Mouse (Mus musculus): ENCODE data around the gene Myo1a. TPM values are rescaled to one million over a fixed set of nuclear protein-coding genes. Genes with fewer than 3 reads are reported as not detected.

Myo1a gene
- total RNA-seq, 2 experiments from 2014 or later, result 1.2 to 1.4 TPM

DNA sequence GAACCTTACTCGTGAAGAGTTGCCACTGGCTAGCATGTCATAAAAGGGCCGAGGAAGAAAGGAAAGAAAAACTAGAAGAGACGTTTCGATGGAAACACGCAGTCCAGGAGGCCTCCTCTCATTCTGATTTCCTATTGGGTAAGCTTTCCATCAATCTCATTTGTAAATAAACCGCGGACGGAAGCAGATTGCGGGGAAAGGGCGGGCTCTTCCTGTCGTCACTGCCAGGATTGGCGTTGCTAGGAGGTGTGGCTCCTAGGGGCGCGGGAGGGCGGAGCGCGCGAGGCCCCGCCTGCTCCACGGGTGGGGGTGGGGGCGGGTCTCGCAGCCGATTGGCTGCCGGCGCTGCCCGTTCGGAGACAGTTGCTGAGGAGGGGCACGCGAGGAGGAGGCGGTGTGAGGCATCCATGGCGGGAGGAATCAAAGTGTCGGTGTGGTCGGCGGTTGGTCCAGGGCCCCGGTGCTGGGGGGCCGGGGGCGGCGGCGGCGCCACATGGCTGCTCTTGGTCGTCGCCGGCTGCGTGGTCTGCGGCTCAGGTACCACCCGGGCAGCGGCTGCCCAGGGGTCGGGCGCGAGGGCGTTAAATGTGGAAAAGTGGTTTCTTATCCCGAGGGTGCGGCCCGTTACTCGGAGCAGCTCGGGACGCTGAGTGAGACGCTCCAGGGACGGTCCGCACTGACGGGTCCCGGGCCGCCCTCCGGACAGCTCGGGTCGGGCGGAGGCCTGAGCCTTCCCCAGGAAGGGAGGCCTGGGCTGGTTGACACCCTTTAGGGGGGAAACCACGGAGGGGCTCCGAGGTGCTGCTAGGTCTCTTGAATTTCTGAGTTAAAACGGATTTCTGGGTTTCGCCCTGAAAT is 28.1 kb upstream of the Myo1a start:
- DNase-seq (ENCODE audit: extremely low spot score in 1 of 2, low spot score in 2 of 2), result peak; percentile 88 to 93
- Histone ChIP-seq H3K4me3 (peak overlapping the region; percentile 66), H3K27ac (peak overlapping the region; percentile 89)
- intact Hi-C loops (cut with DNase I), result loop anchor here (5.0 kb wide), 1 partner anchor 260 kb away; no protein-coding TSS in a partner anchor
- no peak for TF ChIP-seq CTCF (IDR thresholded peaks at IDR 0.05)

DNA sequence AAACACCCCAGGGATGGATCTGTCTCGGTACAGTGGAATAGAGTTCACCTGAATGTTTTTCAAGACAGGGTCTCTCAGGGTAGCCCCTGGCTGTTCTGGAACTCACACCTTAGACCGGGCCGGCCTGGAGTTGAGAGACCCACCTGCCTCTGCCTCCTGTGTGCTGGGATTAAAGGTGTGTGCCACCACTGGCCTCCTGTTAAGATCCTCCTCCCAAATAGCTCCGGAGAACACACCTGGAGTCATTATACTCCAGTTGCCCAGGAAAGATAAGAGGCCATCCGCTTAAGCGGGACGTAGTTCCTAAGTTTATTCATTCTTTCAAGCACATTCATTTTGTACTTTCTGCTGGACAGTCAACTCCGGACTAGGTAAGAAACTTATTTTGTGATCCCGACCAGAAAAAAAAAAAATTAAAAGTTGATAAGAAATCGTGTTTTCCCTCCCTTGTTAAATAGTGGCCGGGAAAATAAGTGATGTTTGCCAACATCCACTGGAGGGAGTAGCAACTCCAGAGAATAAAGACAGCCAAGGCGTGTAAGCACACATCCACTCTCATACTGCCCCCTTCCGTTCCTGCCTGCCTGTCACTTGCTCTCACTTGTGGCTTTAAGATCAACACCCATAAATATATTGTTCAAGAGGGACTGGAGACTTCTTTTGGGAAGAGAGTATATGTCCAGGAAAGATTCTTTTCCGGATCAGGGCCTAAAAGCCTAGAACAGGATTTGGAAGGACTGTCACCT is 27.2 kb upstream of the Myo1a start:
- Histone ChIP-seq H3K4me3 (peak overlapping the region; percentile 66), H3K27ac (no peak overlapping the region)
- intact Hi-C loops (cut with DNase I), result loop anchor here (2.0 to 5.0 kb wide), 2 partner anchors 59 to 260 kb away; no protein-coding TSS in a partner anchor
- peak; percentile 77 for TF ChIP-seq CTCF (IDR thresholded peaks at IDR 0.05)
- DNase-seq (ENCODE audit: extremely low spot score in 1 of 2, low spot score in 2 of 2), result peak in 1 of 2 experiments; percentile 51

DNA sequence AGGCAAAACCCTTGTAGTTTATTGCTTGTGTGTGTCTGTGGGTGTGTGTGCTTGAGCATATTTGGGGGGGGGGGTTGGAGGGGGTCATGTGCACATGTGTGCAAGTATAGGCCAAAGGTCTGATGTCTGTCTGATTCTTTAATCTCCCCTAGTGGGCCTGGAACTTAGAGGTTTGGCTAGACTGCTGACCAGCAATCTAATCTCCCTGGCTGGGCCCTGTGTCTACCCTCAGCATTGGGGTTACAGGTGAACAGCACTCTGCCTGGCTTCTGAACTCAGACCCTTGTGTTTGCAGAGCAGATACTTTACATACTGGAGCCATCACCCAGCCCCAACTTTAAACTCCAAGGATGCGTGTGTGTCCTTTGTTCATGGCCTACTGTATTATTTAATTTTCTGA is 25.8 kb upstream of the Myo1a start:
- H3K27ac ChIP-seq, result no peak overlapping the region
- no peak for DNase-seq (ENCODE audit: extremely low spot score in 1 of 2, low spot score in 2 of 2)
- no peak overlapping the region for H3K4me3 ChIP-seq
- TF ChIP-seq CTCF (IDR thresholded peaks at IDR 0.05), result no peak
- intact Hi-C loops (cut with DNase I), result loop anchor here (2.0 to 5.0 kb wide), 2 partner anchors 58 to 258 kb away; no protein-coding TSS in a partner anchor

DNA sequence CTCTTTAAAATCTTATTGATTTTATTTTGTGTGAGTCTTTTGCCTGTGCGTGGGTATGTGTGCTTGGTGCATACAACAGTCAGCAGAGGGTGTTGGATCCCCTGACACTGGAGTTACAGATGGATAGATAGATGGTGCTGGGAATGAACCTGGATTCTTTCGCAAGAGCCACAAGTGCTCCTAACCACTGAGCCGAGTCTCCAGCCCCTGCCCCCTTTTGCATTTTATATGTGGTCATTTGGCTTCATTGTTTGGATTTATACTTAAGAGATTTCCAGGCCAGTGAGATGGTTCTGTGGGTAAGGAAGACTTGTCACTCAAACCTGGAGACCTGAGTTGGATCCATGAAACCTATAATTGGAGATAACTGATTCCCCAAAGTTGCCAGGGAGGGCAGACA is 25.1 kb upstream of the Myo1a start:
- intact Hi-C loops (cut with DNase I), result loop anchor here (2.0 to 5.0 kb wide), 2 partner anchors 57 to 257 kb away; no protein-coding TSS in a partner anchor
- no peak for DNase-seq (ENCODE audit: extremely low spot score in 1 of 2, low spot score in 2 of 2)
- Histone ChIP-seq H3K27ac (no peak overlapping the region), H3K4me3 (no peak overlapping the region)
- no peak for TF ChIP-seq CTCF (IDR thresholded peaks at IDR 0.05)

DNA sequence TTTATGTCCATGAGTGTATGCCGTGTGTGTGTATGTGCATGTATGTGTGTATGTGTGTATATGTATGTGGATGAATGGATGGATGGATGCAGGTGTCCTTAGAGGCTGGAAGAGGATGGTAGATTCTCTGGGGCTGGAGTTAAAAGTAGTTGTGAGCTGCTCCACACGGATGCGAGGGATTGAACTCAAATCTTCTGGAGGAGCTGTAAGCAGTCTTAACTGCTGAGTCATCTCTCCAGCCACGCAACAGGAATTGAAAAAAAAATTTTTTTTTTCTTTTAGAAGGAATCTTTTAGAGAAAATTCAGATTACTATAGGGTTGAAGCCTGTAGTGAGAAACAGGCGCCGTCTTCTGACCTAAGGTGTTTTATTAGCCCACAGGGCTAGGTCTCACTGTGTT is 22.1 kb upstream of the Myo1a start:
- intact Hi-C loops (cut with DNase I), result no loop called here

DNA sequence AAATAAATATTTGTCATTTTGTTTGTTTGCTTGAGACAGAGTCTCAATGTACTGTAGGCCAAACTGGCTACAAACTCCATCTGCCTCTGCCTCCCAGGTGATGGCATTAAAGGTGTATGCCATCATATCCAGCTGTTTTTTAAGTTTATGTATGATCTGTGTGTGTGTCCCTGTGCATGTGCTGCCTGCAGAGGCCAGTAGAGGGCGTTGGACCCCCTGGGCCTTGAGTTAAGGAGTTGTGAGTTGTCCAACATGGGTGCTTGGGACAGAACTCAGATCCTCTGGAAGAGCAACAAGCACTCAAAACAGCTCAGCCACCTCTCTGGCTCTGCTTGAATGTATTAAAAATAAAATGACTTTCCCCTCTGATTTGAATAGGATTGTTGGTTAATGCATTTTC is 13.9 kb upstream of the Myo1a start:
- Histone ChIP-seq H3K4me3 (no peak overlapping the region), H3K27ac (no peak overlapping the region)
- DNase-seq (ENCODE audit: extremely low spot score in 1 of 2, low spot score in 2 of 2), result no peak
- intact Hi-C loops (cut with DNase I), result no loop called here
- peak; percentile 3; the same call in 1 of the 2 replicates for TF ChIP-seq CTCF (IDR thresholded peaks at IDR 0.05)

More for the DNA sequence above, 22.1 kb upstream of the Myo1a start:
- no peak overlapping the region for H3K27ac ChIP-seq
- no peak overlapping the region for H3K4me3 ChIP-seq
- no peak for DNase-seq (ENCODE audit: extremely low spot score in 1 of 2, low spot score in 2 of 2)
- no peak for TF ChIP-seq CTCF (IDR thresholded peaks at IDR 0.05)

DNA sequence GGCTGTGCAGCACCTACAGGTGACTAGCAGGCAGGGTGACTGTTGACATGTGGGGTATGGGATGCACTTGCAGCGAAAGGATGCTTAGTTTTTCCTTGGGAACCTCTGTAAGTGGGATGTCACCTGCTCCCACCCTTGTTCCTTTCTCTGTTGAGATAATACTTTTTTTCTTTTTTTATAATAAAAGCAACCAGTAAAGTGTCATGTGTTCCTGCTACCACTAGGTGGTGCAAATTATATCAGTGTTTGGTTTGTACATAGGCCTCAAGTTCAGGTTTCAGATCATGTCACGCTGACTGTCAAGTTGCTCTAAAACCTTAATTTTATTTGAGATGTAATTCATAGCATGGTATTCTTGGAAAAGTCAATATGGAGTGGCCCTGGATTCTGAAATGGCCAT is 10.3 kb upstream of the Myo1a start:
- TF ChIP-seq CTCF (IDR thresholded peaks at IDR 0.05), result peak; percentile 88
- Histone ChIP-seq H3K27ac (no peak overlapping the region), H3K4me3 (no peak overlapping the region)
- no peak for DNase-seq (ENCODE audit: extremely low spot score in 1 of 2, low spot score in 2 of 2)
- intact Hi-C loops (cut with DNase I), result loop anchor here (2.0 to 5.0 kb wide), 3 partner anchors 40 to 313 kb away; partner anchors contain the start of gene Hsd17b6

DNA sequence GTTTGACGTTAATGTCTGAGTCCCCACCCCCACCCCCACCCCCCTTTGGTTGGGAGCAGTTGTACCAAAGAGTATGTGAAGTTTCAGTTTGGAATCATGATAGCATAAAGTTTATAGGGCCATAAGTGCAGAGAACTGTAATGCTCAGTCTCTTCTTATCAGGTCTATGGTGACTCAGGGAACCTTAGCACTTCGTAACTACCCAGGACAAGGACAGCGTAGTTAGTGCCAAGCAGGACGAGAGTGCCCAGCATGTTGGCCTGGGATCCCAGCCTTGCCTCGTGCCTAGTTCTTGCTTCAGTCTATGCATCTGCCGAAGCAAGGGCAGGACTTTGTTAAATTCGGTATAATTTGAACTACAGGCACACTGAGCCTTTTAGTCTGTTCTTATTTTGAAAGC is 9.2 kb upstream of the Myo1a start:
- no peak overlapping the region for H3K27ac ChIP-seq
- DNase-seq (ENCODE audit: extremely low spot score in 1 of 2, low spot score in 2 of 2), result no peak
- intact Hi-C loops (cut with DNase I), result loop anchor here (2.0 to 5.0 kb wide), 3 partner anchors 39 to 312 kb away; partner anchors contain the start of gene Hsd17b6
- no peak for TF ChIP-seq CTCF (IDR thresholded peaks at IDR 0.05)
- H3K4me3 ChIP-seq, result no peak overlapping the region

DNA sequence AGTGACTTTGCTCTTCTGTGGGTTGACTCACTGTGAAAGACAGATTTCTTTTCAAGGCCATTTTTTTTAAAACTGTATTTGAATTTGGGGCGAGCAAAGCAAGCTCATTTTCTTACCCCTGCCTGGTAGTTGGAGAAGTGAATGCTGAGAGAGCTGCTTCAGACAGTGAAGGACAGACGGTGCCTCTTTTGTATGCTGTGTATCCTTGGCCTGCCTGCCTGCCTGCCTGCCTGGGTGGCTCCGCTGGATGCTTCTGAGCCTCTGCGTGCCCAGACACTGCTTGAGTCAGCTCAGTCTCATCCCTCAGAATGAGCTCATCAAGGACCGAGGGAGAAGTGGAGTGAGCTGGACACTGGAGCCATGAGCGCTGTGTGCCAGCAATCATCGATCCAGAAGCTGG is 6.0 kb upstream of the Myo1a start:
- no peak overlapping the region for H3K27ac ChIP-seq
- intact Hi-C loops (cut with DNase I), result loop anchor here (5.0 kb wide), 1 partner anchor 308 kb away; the partner anchor contains the start of gene Hsd17b6
- no peak overlapping the region for H3K4me3 ChIP-seq
- DNase-seq (ENCODE audit: extremely low spot score in 1 of 2, low spot score in 2 of 2), result no peak
- TF ChIP-seq CTCF (IDR thresholded peaks at IDR 0.05), result no peak

DNA sequence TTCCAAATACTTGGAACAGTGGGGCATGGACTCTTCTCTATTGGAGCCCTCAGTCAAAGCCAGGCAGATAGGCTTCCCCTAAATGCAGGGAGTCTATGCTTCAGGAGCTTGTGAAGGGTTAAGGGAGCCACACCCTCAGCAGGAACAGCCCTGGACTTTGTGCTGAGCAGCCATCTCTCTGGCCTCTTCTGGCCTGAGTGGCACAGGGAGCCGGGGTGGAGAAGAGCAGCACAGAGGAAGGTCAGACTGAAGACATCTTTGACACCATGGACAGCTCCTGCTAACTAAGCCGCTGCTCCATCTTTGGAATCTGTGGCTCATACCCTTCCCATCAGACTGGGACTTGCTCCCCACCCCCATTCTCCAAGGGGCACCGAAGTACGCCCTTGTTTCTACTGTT is 1.7 kb upstream of the Myo1a start:
- intact Hi-C loops (cut with DNase I), result no loop called here
- DNase-seq (ENCODE audit: extremely low spot score in 1 of 2, low spot score in 2 of 2), result no peak
- no peak for TF ChIP-seq CTCF (IDR thresholded peaks at IDR 0.05)
- no peak overlapping the region for H3K4me3 ChIP-seq
- H3K27ac ChIP-seq, result no peak overlapping the region

DNA sequence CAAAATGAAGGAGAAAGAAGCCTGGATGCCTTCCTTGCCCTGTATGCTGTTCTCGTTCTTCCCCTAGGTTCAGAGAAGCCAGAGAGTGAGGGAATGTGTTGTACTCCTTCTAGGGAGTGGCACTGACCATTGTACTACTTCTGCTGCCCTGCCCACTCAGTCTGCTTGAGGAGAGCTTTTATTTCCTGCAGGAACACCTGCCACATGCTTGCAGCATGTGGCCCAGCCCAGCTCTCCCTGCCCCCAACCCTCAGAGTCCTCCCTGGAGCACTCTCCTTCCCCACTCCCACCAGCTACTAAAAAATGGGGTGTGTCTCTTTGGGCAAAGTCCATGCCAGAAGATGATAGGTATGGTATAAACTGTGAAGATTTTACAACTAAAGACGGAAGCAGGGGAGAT is 677 bp upstream of the Myo1a start:
- Histone ChIP-seq H3K27ac (no peak overlapping the region), H3K4me3 (no peak overlapping the region)
- no peak for DNase-seq (ENCODE audit: extremely low spot score in 1 of 2, low spot score in 2 of 2)
- intact Hi-C loops (cut with DNase I), result no loop called here
- TF ChIP-seq CTCF (IDR thresholded peaks at IDR 0.05), result no peak

DNA sequence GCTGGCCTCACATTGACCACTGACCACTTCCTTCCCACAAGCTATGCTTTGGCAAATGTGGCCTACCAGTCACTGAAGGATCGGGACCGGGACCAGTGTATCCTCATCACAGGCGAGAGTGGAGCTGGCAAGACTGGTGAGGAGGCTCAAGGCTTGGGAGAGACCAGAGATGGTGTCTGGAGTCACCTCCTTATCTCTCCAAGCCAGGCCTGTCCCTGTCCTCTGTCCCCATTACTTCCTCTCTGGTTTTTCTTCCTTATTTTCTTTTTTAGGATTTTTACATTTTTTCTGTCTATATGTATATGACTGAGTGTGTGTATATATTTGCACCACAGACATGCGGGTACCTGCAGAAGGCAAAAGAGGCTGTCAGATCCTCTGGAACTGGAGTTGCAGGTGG is 813 bp downstream of the Myo1a start:
- H3K27ac ChIP-seq, result no peak overlapping the region
- no peak for DNase-seq (ENCODE audit: extremely low spot score in 1 of 2, low spot score in 2 of 2)
- intact Hi-C loops (cut with DNase I), result no loop called here
- no peak for TF ChIP-seq CTCF (IDR thresholded peaks at IDR 0.05)
- H3K4me3 ChIP-seq, result no peak overlapping the region
